Mouse (Mus musculus) bone marrow macrophage, adult 2 months (primary cell): Measurements from ENCODE around the gene Slc16a6.

Experiments
- CTCF ChIP-seq: IDR thresholded peaks from 2 replicates; pipeline ENCODE4 v1.5.1; 2012; ENCODE audit warnings: low read depth, mild to moderate bottlenecking, low read length, moderate library complexity
- POLR2A ChIP-seq: IDR thresholded peaks from 2 replicates; pipeline ENCODE4 v1.6.1; 2012; ENCODE audit warnings: mild to moderate bottlenecking, low read depth, low read length, borderline replicate concordance

GRCm38 (mm10) chr11:109505823-109506222 is 32.4 kb upstream of the Slc16a6 start:
- TF ChIP-seq CTCF (no peak), POLR2A (no peak)
